Mouse (Mus musculus) forebrain, embryonic 10.5 days (tissue): ENCODE results near the gene Vmn2r95. TPM values are rescaled to one million over a fixed set of nuclear protein-coding genes. Genes with fewer than 3 reads are reported as not detected.
"Not testable (repeated sequence)": the region's sequence is repeated elsewhere in the genome, so short reads cannot be mapped to it uniquely, and the experiment has no call there.

ENCODE experiments used
- DNase-seq: peaks from one replicate; pipeline ENCODE4 v3.0.0-alpha.2; 2017; ENCODE audit warnings: low spot score; ENCODE audit errors: extremely low spot score
- H3K27ac ChIP-seq: fragments of 300-500 bp; sonication (generic); 2 replicates; pipeline ENCODE4 v1.5.1; 2016; ENCODE audit warnings: mild to moderate bottlenecking
- H3K27me3 ChIP-seq: fragments of 300-500 bp; sonication (generic); 2 replicates; pipeline ENCODE4 v1.6.1; 2016; ENCODE audit warnings: mild to moderate bottlenecking; ENCODE audit not compliant: poor library complexity, severe bottlenecking
- H3K36me3 ChIP-seq: fragments of 300-500 bp; sonication (generic); replicated peaks from 2 replicates; pipeline ENCODE4 v1.6.1; 2016; ENCODE audit warnings: mild to moderate bottlenecking, moderate library complexity
- H3K4me1 ChIP-seq: fragments of 300-500 bp; sonication (generic); 2 replicates; pipeline ENCODE4 v1.6.1; 2016
- H3K4me3 ChIP-seq: fragments of 300-500 bp; sonication (generic); 2 replicates; pipeline ENCODE4 v1.5.1; 2016; ENCODE audit warnings: mild to moderate bottlenecking, moderate library complexity
- H3K9me3 ChIP-seq: fragments of 300-500 bp; sonication (generic); 2 replicates; pipeline ENCODE4 v1.6.1; 2016; ENCODE audit warnings: mild to moderate bottlenecking, moderate library complexity
- WGBS: fragments of 180-500 bp; shearing (Covaris S2); methylation state at CpG from one replicate; pipeline ENCODE4 v1.1.7; 2016; 5-methylcytosine and 5-hydroxymethylcytosine counted together
- polyA plus RNA-seq: library from polyadenylated mRNA; unstranded; fragments of >200 nt; fragmentation: Nextera tagmentation; extraction: Ambion mirVana; gene quantifications from 2 replicates; pipeline ENCODE4 v1.2.1, GENCODE M21; 2016

Gene Vmn2r95
- polyA plus RNA-seq: 0.01 TPM in 1 of 2 replicates, not detected in the other

DNA sequence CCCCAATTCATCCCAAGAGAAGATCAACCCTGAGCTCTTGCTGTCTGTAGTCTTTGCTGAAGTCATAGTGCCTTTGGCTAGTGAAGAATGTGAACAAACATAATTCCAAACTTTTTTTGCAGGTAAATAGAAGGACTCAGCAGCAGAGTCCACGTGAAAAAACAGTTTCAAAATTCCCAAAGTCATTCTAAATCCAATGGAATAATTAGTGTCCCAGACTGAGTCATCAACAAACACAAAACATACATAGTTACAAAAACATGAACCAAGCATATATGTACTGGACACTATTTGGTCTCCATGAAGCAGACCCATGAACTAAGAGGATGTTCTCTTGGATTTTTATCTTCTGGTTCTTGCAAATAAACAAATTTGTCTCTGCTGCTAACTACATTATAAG lies at the start of gene Vmn2r95:
Gene Vmn2r95 (plus strand): TSS at position 301 of the 400 bp plus-strand sequence.
- no peaks in the 10 kb centered on the region for H3K4me1 ChIP-seq
- H3K27ac ChIP-seq: no peak within 1 kb of the TSS
- no peak within 1 kb of the TSS for H3K4me3 ChIP-seq
- no peaks in the 10 kb centered on the region for H3K36me3 ChIP-seq
- no peak for DNase-seq
- WGBS: 51% methylated on average over 1 of the region's 1 CpGs
- H3K27me3 ChIP-seq: no peaks in the 10 kb centered on the region
- H3K9me3 ChIP-seq: peaks cover 13% of the 10 kb centered on the region; the same call in 1 of the 2 replicates

DNA sequence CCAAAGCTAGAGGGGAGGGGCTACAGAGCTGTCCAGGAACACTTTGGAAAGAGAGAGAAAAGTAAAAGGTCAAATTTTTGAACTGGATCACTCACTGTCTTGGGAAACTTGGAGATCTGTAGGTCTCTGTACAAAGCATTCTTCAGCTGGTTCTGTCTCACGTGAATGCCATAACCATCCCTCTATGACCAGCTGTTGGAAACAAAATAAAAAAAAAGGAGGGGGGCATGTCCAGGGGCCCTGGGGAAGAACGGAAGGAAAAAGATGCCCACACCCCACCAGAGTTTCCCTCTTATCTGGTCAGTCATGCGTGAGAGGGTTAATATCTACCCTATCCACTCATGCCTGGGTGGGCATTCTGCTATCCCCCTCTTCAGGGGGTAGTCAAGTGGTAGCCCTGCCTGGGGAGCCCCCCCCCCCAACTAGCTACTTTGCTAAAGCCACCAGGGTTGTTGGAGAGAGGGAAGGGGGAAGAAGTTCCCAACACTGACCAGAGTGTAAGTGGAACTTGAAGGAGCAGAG lies 31.8 kb downstream of the Vmn2r95 start:
- Histone ChIP-seq H3K27me3 (no peaks in the 10 kb centered on the region), H3K4me3 (no peak overlapping the region), H3K27ac (no peak overlapping the region), H3K4me1 (no peaks in the 10 kb centered on the region), H3K9me3 (peaks cover 31% of the 10 kb centered on the region; the same call in 1 of the 2 replicates), H3K36me3 (no peaks in the 10 kb centered on the region)
- DNase-seq: no peak
- whole genome bisulfite sequencing: 77% methylated on average over 3 of the region's 3 CpGs

DNA sequence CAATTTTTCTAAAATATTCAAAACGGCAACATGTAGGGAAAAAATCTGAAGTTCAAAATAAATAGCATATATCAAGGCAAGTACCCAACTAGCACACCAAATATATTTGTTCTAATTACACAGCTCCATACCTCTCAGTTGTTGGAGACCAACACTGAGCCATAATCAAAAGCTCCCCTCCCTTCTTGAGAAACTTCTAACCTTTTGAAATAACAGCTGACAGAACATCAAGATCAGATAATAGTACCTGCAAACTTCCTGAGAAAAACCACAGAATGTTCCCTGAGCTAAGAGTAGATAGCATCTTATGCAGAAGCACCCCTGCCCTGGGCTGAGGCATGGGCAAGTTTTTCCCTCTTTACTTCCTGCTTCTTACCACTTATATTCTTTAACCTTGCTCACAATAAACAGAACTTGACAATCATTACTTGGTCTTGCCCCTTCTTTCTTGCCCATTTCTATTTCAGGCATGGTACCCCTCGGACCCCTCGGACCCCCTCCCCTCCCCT lies 34.3 kb downstream of the Vmn2r95 start:
- not testable (repeated sequence) for DNase-seq, H3K4me1 ChIP-seq, H3K27ac ChIP-seq, H3K36me3 ChIP-seq, H3K27me3 ChIP-seq, H3K4me3 ChIP-seq
- H3K9me3 ChIP-seq: peaks cover 40% of the 10 kb centered on the region; the same call in 1 of the 2 replicates
- WGBS: 88% methylated on average over 3 of the region's 3 CpGs

DNA sequence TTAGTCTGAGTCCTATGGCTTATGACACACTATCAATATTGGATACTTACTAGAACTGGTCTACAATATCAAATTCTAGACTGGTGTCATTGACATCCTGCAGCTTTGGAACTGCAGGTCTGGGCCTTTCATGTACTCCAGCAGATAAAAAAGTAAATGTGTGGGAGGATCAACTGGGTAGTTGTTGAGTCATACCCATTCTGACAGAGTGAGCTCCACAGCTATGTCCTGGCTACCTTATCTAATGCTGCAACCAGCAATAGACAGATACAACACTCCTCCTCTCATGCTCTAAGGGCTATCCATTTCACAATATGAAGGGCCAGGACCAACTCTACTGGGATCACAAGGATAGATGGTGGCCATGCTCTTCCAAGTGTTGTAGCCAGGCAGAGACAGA lies 38.8 kb downstream of the Vmn2r95 start:
- Histone ChIP-seq H3K27ac (no peak overlapping the region), H3K27me3 (no peaks in the 10 kb centered on the region), H3K9me3 (peaks cover 32% of the 10 kb centered on the region; the same call in 1 of the 2 replicates), H3K4me3 (no peak overlapping the region), H3K4me1 (no peaks in the 10 kb centered on the region), H3K36me3 (no peaks in the 10 kb centered on the region)
- no peak for DNase-seq

DNA sequence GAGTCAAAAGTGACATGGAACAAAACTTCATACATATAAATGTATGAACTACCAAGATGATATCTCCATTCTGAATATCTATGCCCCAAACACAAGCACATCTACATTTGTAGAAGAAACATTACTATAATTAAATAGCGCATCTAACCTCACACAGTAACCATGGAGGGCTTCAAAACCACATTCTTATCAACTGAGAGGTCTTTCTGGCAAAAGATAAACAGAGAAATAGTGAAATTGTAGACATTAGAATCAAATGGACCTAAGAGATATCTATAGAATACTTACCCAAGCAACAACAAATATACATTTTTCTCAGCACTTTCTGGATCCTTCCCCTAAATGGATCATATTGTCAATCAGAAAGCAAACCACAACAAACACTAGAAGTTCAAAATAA lies 56.0 kb downstream of the Vmn2r95 start:
- Histone ChIP-seq H3K4me3 (no peak overlapping the region), H3K4me1 (no peaks in the 10 kb centered on the region), H3K36me3 (no peaks in the 10 kb centered on the region), H3K9me3 (peaks cover 34% of the 10 kb centered on the region), H3K27ac (no peak overlapping the region), H3K27me3 (no peaks in the 10 kb centered on the region)
- 75% methylated on average over 1 of the region's 1 CpGs for WGBS
- no peak for DNase-seq

Other genes starting within 250 kb of the Vmn2r95 start
- not detected in 2 replicates for gene Vmn2r94, start 146.3 kb upstream of the Vmn2r95 start, polyA plus RNA-seq
- not detected in 2 replicates for gene Vmn2r93, start 126.0 kb upstream of the Vmn2r95 start, polyA plus RNA-seq
- gene Vmn2r96, start 149.1 kb downstream of the Vmn2r95 start, polyA plus RNA-seq: not detected in 2 replicates